Mouse (Mus musculus) CH12.LX (cell line): ENCODE results near the gene Phb2. TPM values are rescaled to one million over a fixed set of nuclear protein-coding genes. Genes with fewer than 3 reads are reported as not detected.
"Not testable (repeated sequence)": the region's sequence is repeated elsewhere in the genome, so short reads cannot be mapped to it uniquely, and the experiment has no call there.

Experiments used
- DNase-seq: peaks from one replicate; pipeline ENCODE4 v3.0.0-alpha.2; 2013; ENCODE audit errors: extremely low read depth
- H3K27ac ChIP-seq: 2 replicates; pipeline ENCODE4 v1.5.1; 2012; ENCODE audit warnings: low read depth, mild to moderate bottlenecking, control low read depth, moderate library complexity; ENCODE audit not compliant: insufficient read depth
- H3K27me3 ChIP-seq: replicated peaks from 2 replicates; pipeline ENCODE3; 2012; ENCODE audit warnings: inconsistent platforms
- H3K36me3 ChIP-seq, 2 experiments: replicated peaks in 1 of 2; 2 replicates each; pipeline versions ENCODE3 to v1.6.1; 2012; ENCODE audit warnings: inconsistent platforms in 1 of 2, low read length in 1 of 2, mild to moderate bottlenecking in 1 of 2, mixed read lengths in 1 of 2, moderate library complexity in 1 of 2; ENCODE audit not compliant: control insufficient read depth in 1 of 2, insufficient read depth in 1 of 2
- H3K4me1 ChIP-seq, 2 experiments: 2 replicates each; pipeline ENCODE4 v1.6.1; 2012; ENCODE audit warnings: inconsistent platforms in 1 of 2, moderate library complexity in 1 of 2; ENCODE audit not compliant: insufficient read depth in 2 of 2, control insufficient read depth in 1 of 2
- H3K4me2 ChIP-seq: 2 replicates; pipeline ENCODE4 v1.6.1; 2012; ENCODE audit warnings: low read depth, mild to moderate bottlenecking, control low read depth; ENCODE audit not compliant: poor library complexity, insufficient read depth, severe bottlenecking
- H3K4me3 ChIP-seq, 3 experiments: fragments of 150-350 bp in 1 of 3; sonication (generic) in 1 of 3; replicated peaks in 1 of 3; 2 replicates each; pipeline versions ENCODE3 to v1.5.1; 2011 to 2012; ENCODE audit warnings: low read depth in 2 of 3, low read length in 2 of 3, mild to moderate bottlenecking in 2 of 3, moderate library complexity in 2 of 3, control low read depth in 1 of 3, improper control_type of control experiment in 1 of 3, inconsistent platforms in 1 of 3, mixed read lengths in 1 of 3; ENCODE audit not compliant: poor library complexity in 1 of 3
- H3K79me2 ChIP-seq: replicated peaks from 2 replicates; pipeline ENCODE4 v1.6.1; 2012; ENCODE audit warnings: mild to moderate bottlenecking, moderate library complexity; ENCODE audit not compliant: control insufficient read depth, poor library complexity, insufficient read depth, severe bottlenecking; ENCODE audit errors: extremely low read depth
- H3K9ac ChIP-seq: 2 replicates; pipeline ENCODE4 v1.6.1; 2012; ENCODE audit warnings: low read depth, mild to moderate bottlenecking, control low read depth, moderate library complexity; ENCODE audit not compliant: insufficient read depth
- H3K9me3 ChIP-seq: replicated peaks from 2 replicates; pipeline ENCODE3; 2012; ENCODE audit warnings: low read length, inconsistent platforms, mixed read lengths
- CTCF ChIP-seq, 2 experiments: IDR thresholded peaks in 1 of 2; conservative IDR thresholded peaks in 1 of 2; 2 replicates each; pipeline ENCODE4 v1.5.1; 2011 to 2012; ENCODE audit warnings: low read depth in 2 of 2, low read length in 2 of 2, improper control_type of control experiment in 1 of 2, inconsistent platforms in 1 of 2, mild to moderate bottlenecking in 1 of 2, moderate library complexity in 1 of 2
- EP300 ChIP-seq: IDR thresholded peaks from 2 replicates; pipeline ENCODE4 v1.6.1; 2011; ENCODE audit warnings: low read length, improper control_type of control experiment
- HCFC1 ChIP-seq: IDR thresholded peaks from 2 replicates; pipeline ENCODE4 v1.6.1; 2012; ENCODE audit warnings: low read depth, mild to moderate bottlenecking, inconsistent platforms, low read length, improper control_type of control experiment
- MAFK ChIP-seq: IDR thresholded peaks from 2 replicates; pipeline ENCODE4 v1.6.1; 2011; ENCODE audit warnings: low read length, improper control_type of control experiment; ENCODE audit not compliant: insufficient replicate concordance
- MAX ChIP-seq: IDR thresholded peaks from 2 replicates; pipeline ENCODE4 v1.6.1; 2011; ENCODE audit warnings: low read length, improper control_type of control experiment
- PAX5 ChIP-seq: IDR thresholded peaks from 2 replicates; pipeline ENCODE4 v1.6.1; 2012; ENCODE audit warnings: low read length, inconsistent platforms, mixed read lengths
- RAD21 ChIP-seq: IDR thresholded peaks from 2 replicates; pipeline ENCODE4 v1.6.1; 2011; ENCODE audit warnings: low read depth, mild to moderate bottlenecking, low read length, improper control_type of control experiment, moderate library complexity
- RCOR1 ChIP-seq: conservative IDR thresholded peaks from 2 replicates; pipeline ENCODE4 v1.6.1; 2012; ENCODE audit warnings: low read depth, mild to moderate bottlenecking, inconsistent platforms, low read length, improper control_type of control experiment
- USF1 ChIP-seq: IDR thresholded peaks from 2 replicates; pipeline ENCODE4 v1.6.1; 2014; ENCODE audit warnings: low read depth, mild to moderate bottlenecking, inconsistent platforms, low read length, improper control_type of control experiment
- USF2 ChIP-seq: conservative IDR thresholded peaks from 2 replicates; pipeline ENCODE4 v1.6.1; 2011; ENCODE audit warnings: low read depth, low read length, improper control_type of control experiment
- ZNF384 ChIP-seq: IDR thresholded peaks from 2 replicates; pipeline ENCODE4 v1.6.1; 2012; ENCODE audit warnings: low read depth, low read length, improper control_type of control experiment, inconsistent platforms
- dilution Hi-C: fragments of 300-500 bp; cut with MboI; formaldehyde crosslinking; loops from 2 replicates; pipeline ENCODE4 v1.14.3; 2020; ENCODE audit warnings: low sequenced_read_pairs; ENCODE audit not compliant: extremely low pct_unique_long_range_greater_than_20kb, extremely low pct_ligation_motif_present
- in situ Hi-C: fragments of 300-500 bp; cut with MboI; formaldehyde crosslinking; loops from 3 replicates; pipeline ENCODE4 v1.14.3; 2019; ENCODE audit warnings: low sequenced_read_pairs, low pct_ligation_motif_present, low pct_unique_long_range_greater_than_20kb, mixed read lengths
- polyA plus RNA-seq: library from polyadenylated mRNA; unstranded; fragments of >175 nt; gene quantifications from 2 replicates; pipeline ENCODE4 v1.2.1, GENCODE M21; 2012; ENCODE audit warnings: low read depth; ENCODE audit not compliant: insufficient read length
- total RNA-seq, 2 experiments: library from RNA; depleted of rRNA; stranded (reverse); fragments of 300-350 nt in 1 of 2; fragments of >200 nt in 1 of 2; gene quantifications; 2 replicates each; pipeline ENCODE4 v1.2.3; 2012 to 2014

Gene Phb2
- total and polyA plus RNA-seq, 3 experiments, result 380 to 694 (median 440) TPM

DNA sequence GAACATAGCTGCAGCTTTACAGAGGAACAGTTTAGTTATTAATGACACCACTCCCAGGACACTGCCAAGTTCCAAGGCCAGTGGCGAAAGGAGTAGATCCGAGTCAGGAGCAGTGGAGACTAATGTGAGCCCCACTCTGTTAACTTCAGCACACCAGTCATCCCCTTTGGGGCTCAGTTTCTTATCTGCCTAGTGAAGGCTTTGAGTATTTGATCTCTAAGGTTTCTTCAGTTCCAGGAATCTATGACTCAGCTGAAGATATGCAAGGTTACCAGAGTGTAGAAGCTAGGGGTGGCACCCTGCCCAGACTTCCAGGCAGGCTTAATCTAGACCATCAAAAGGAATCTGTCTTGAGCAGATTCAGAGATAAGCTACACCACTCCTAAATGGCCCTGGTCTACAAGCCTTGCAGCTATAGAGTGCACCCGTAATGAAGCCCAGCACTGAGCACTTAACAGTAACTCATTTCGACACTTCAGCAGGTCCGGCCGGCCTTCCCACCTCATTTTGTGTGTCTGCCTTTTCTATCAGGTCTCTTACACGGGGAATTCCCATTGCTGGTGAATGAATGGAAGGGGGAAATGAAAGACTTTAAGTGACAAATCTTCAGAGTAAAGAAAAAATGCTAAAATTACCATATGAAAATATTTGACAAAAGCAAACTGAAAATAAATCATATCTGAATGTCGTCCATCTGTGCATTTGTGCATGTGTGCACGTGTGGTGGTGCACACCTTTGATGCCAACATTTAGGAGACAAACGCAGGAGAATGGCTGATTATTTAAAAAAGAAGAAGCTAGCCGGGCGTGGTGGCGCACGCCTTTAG lies 28.3 kb upstream of the Phb2 start (continued):
- peak; percentile 66 for TF ChIP-seq EP300
- TF ChIP-seq MAFK, result 0 out of 2 replicates have a peak, but pooled peaks have one; percentile 8
- TF ChIP-seq HCFC1, result no peak
- TF ChIP-seq RCOR1, result no peak; the same call in 1 of the 2 replicates
- no peak for TF ChIP-seq USF1
- TF ChIP-seq USF2, result no peak
- TF ChIP-seq PAX5, result no peak
- TF ChIP-seq ZNF384, result peak; percentile 84

DNA sequence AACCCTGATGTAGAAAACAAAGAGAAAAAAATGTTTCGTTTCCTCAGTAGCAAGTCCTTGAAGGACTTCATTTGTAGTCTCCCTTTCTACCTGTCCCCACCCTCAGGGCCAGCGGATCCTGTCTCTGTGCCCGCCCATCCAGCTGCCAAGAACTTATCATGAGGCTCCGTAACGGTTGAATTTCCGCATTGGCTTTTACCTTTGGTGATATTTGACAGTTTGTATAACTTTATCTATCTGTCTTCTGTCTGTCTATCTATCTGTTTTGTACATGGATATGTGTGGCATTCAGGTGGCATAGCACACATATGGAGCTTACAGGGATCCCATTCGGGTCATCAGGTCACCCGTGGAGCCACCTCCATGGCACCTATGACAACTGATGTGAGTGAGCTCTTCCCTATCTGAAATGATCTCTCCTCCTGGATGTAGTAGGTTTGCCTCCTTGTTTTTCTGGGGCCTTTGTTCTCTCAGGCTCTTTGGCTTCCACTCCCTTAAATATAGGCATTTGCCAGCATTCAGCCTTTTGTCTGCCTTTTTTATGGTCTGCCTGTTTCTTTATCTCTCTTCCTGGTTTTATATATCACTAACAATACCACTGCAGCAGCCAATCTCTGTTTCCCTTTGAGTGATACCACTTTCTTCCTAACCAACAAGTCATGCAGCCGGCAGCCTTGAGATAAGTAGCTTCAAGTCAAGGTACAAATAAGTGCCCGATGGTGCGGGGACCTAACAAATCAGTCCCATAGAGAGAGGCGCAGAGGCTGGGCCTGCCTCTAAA lies 26.3 kb upstream of the Phb2 start:
- Histone ChIP-seq H3K4me2 (no peak overlapping the region), H3K36me3 (peaks cover 0 to 40% of the 10 kb centered on the region in 2 experiments), H3K4me1 (peaks cover 16 to 68% of the 10 kb centered on the region in 2 experiments), H3K79me2 (peaks cover 8% of the 10 kb centered on the region), H3K9me3 (no peaks in the 10 kb centered on the region), H3K9ac (no peak overlapping the region), H3K27me3 (no peaks in the 10 kb centered on the region), H3K4me3 (no peak overlapping the region), H3K27ac (no peak overlapping the region)
- no peak for TF ChIP-seq CTCF (conservative IDR thresholded peaks at IDR 0.05 in 1 of 2, IDR thresholded peaks at IDR 0.05 in 1 of 2; ENCODE audit: low read depth in 2 of 2, low read length in 2 of 2)
- no peak for TF ChIP-seq MAX
- in situ Hi-C loops (no loop called here), dilution Hi-C loops (no loop called here)
- DNase-seq, result no peak

GRCm38 (mm10) chr6:124686644-124687043 lies 25.5 kb upstream of the Phb2 start:
- H3K4me2 ChIP-seq, H3K9ac ChIP-seq, DNase-seq, dilution Hi-C loops, H3K27me3 ChIP-seq, H3K4me3 ChIP-seq, H3K27ac ChIP-seq, in situ Hi-C loops, H3K9me3 ChIP-seq, H3K79me2 ChIP-seq: not testable (repeated sequence)
- Histone ChIP-seq H3K4me1 (peaks cover 16 to 63% of the 10 kb centered on the region in 2 experiments), H3K36me3 (peaks cover 0 to 37% of the 10 kb centered on the region in 2 experiments)
- TF ChIP-seq RAD21 (peak; percentile 1; the same call in 1 of the 2 replicates), CTCF (conservative IDR thresholded peaks at IDR 0.05 in 1 of 2, IDR thresholded peaks at IDR 0.05 in 1 of 2; ENCODE audit: low read depth in 2 of 2, low read length in 2 of 2) (peak in 1 of 2 experiments; percentile 35; a peak in 2 of 4 replicates)
